Mouse (Mus musculus) forebrain, embryonic 14.5 days (tissue): ENCODE data around the gene Wasf2. TPM values are rescaled to one million over a fixed set of nuclear protein-coding genes. Genes with fewer than 3 reads are reported as not detected.

ENCODE experiments used
- ATAC-seq: fragments of 200-750 bp; cut with Nextera tagmentation; 2 replicates; pipeline ENCODE4 v1.8.0; 2017; ENCODE audit warnings: mild to moderate bottlenecking, moderate library complexity
- DNase-seq: peaks from one replicate; pipeline ENCODE4 v3.0.0-alpha.2; 2015; ENCODE audit warnings: low spot score
- H3K27ac ChIP-seq: fragments of 300-500 bp; sonication (generic); 2 replicates; pipeline ENCODE4 v1.5.1; 2014; ENCODE audit warnings: low read depth, mild to moderate bottlenecking, control low read depth, low read length, moderate library complexity
- H3K27me3 ChIP-seq: fragments of 300-500 bp; sonication (generic); replicated peaks from 2 replicates; pipeline ENCODE4 v1.6.1; 2014; ENCODE audit warnings: low read length, control low read depth, mixed read lengths; ENCODE audit not compliant: control insufficient read depth, insufficient read depth
- H3K36me3 ChIP-seq: fragments of 300-500 bp; sonication (generic); 2 replicates; pipeline ENCODE4 v1.6.1; 2014; ENCODE audit warnings: low read length, control low read depth; ENCODE audit not compliant: control insufficient read depth, insufficient read depth
- H3K4me1 ChIP-seq: fragments of 300-500 bp; sonication (generic); 2 replicates; pipeline ENCODE4 v1.6.1; 2014; ENCODE audit warnings: antibody characterized with exemption, low read length, control low read depth; ENCODE audit not compliant: control insufficient read depth, insufficient read depth
- H3K4me2 ChIP-seq: fragments of 300-500 bp; sonication (generic); 2 replicates; pipeline ENCODE4 v1.6.1; 2014; ENCODE audit warnings: mild to moderate bottlenecking, control low read depth, low read length
- H3K4me3 ChIP-seq: fragments of 300-500 bp; sonication (generic); 2 replicates; pipeline ENCODE4 v1.5.1; 2014; ENCODE audit warnings: low read depth, low read length, control low read depth
- H3K9ac ChIP-seq: fragments of 300-500 bp; sonication (generic); 2 replicates; pipeline ENCODE4 v1.6.1; 2014; ENCODE audit warnings: mild to moderate bottlenecking, low read length, control low read depth, moderate library complexity
- H3K9me3 ChIP-seq: fragments of 300-500 bp; sonication (generic); replicated peaks from 2 replicates; pipeline ENCODE4 v1.6.1; 2016; ENCODE audit warnings: low read length, control low read depth, mixed read lengths; ENCODE audit not compliant: control insufficient read depth
- WGBS: fragments of 180-500 bp; shearing (Covaris S2); extraction: QIAGEN DNeasy Blood & Tissue Kit; methylation state at CpG from one replicate; pipeline ENCODE4 v1.1.7; 2014; 5-methylcytosine and 5-hydroxymethylcytosine counted together
- polyA plus RNA-seq: library from polyadenylated mRNA; unstranded; fragments of >200 nt; fragmentation: Nextera tagmentation; extraction: Ambion mirVana; gene quantifications from 2 replicates; pipeline ENCODE4 v1.2.1, GENCODE M21; 2014

Wasf2 gene
- polyA plus RNA-seq, 1 experiment from 2014 or later, result 28.3 TPM

DNA sequence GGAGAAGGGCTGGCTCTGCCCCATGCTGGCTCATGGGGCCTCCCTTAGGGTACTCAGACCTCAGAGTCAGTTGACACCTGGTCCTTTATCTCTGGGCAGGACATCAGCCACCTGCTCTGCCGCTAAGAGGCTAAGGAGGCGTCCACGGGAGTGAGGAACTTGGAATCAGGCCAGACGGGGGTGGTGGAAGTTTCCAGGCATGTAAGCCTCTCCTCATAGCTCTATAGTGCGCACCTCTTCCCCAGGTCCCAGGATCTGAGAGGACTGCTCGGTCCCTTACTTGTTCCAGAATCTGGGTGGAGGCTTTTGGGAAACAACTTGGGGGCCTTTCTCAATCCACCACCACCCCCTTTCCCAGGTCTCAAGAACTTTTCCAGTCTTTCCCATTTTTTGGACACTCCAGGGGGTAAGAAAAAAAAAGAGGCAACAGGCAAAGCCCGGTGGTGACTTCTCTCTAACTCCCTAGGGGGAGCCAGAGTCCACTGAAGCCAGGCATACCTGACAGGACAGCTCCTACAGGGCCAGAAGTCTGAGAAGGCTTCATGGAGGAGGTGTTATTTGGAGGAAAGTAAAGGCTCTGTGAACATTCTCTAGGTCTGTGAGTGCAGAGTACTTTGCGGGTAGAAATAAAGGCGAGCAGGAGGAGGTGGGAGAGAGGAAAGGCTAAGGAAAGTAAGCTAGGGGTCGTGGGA is 103.1 kb downstream of the Wasf2 start:
- no peaks in the 10 kb centered on the region for H3K4me1 ChIP-seq
- no peaks in the 10 kb centered on the region for H3K27me3 ChIP-seq
- H3K4me2 ChIP-seq, result no peak overlapping the region
- H3K9me3 ChIP-seq, result no peaks in the 10 kb centered on the region
- WGBS, result 34% methylated on average over 10 of the region's 10 CpGs
- no peak overlapping the region for H3K9ac ChIP-seq
- H3K36me3 ChIP-seq, result no peaks in the 10 kb centered on the region
- no peak overlapping the region for H3K27ac ChIP-seq
- no peak for DNase-seq
- no peak overlapping the region for H3K4me3 ChIP-seq
- no peak for ATAC-seq

DNA sequence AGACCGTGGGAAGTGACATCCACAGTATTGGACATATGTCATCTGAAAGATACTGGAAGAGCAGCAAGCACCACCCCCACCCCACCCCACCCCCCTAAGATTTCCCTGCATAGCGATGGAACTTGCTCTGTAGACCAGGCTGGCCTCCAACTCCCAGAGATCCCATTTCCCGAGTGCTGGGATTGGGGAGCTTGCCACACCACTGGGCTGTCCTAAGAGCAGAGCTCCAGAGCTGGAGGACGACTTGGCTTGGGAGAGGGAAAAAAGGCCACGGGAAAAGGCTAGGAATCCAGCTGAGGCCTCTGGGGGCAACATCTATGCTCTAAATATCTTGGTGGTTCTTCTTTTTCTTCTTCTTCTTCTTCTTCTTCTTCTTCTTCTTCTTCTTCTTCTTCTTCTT is 104.5 kb downstream of the Wasf2 start:
- no peaks in the 10 kb centered on the region for H3K36me3 ChIP-seq
- no peak overlapping the region for H3K9ac ChIP-seq
- H3K27me3 ChIP-seq, result peaks cover 8% of the 10 kb centered on the region; the same call in 1 of the 2 replicates
- H3K9me3 ChIP-seq, result no peaks in the 10 kb centered on the region
- no peak overlapping the region for H3K4me2 ChIP-seq
- ATAC-seq (no peak), DNase-seq (no peak)
- WGBS, result 66% methylated on average over 5 of the region's 5 CpGs
- H3K4me3 ChIP-seq, result no peak overlapping the region
- no peak overlapping the region for H3K27ac ChIP-seq
- no peaks in the 10 kb centered on the region for H3K4me1 ChIP-seq

DNA sequence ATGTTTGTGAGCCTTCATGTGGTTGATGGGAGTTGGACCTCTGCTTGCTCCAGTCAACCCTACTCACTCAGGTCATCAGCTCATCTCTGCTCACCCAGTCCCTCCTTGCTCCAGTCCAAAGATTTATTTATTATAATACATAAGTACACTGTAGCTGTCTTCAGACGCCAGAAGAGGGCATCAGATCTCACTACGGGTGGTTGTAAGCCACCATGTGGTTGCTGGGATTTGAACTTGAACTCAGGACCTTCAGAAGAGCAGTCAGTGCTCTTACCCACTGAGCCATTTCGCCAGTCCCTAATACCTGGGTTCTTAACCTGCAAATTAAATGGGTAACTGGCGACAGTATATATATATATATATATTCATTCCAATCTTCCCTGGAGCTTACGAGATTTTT is 105.1 kb downstream of the Wasf2 start:
- DNase-seq (no peak), ATAC-seq (no peak)
- Histone ChIP-seq H3K27me3 (peaks cover 10% of the 10 kb centered on the region), H3K9ac (no peak overlapping the region), H3K4me1 (no peaks in the 10 kb centered on the region), H3K9me3 (no peaks in the 10 kb centered on the region), H3K4me2 (no peak overlapping the region), H3K27ac (no peak overlapping the region), H3K4me3 (no peak overlapping the region), H3K36me3 (no peaks in the 10 kb centered on the region)
- 82% methylated on average over 5 of the region's 5 CpGs for WGBS

DNA sequence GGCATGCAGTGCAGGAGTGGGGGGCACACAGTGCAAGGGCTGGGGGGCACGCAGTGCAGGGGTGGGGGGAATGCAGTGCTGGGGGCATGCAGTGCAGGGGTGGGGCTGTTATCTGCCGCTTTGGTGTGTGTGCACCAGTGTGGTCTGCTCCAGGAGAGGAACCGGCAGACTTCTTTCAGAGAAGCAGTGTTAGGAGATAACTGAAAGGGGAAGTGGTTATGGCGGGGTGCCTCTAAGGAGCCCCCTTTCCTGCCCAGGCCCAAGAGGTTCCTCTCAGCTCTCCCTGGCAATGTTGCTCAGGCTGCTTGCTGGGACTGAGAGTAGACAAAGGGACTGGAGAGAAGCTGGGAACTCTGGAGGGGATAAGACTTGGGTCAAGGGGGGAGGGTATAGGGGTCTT is 107.6 kb downstream of the Wasf2 start:
- Histone ChIP-seq H3K27ac (no peak overlapping the region), H3K4me1 (no peaks in the 10 kb centered on the region), H3K9ac (no peak overlapping the region), H3K36me3 (no peaks in the 10 kb centered on the region), H3K27me3 (peaks cover 30% of the 10 kb centered on the region), H3K4me3 (no peak overlapping the region), H3K9me3 (no peaks in the 10 kb centered on the region), H3K4me2 (no peak overlapping the region)
- DNase-seq, result no peak
- no peak for ATAC-seq
- 87% methylated on average over 4 of the region's 4 CpGs for WGBS

DNA sequence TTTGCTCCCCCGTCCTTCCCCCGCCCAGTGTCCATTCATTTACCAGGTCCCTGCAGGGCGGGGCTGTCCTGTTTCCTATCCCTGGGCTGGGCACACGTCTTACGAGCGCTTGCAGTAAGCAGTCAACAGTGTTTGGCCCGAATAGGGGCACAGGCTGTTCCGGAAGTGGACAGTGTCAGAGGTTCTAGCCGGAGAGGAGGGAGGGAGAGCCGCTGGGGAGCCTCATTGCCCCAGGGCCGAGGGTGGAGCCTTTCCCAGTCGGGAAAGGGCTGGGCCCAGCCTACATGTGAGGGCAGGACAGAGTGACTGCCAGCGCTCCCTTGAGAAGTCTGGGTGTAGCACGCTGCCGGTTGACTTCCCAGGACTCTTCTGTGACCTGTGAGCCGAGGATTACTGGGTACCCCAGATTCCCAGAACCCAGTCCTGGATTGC is 110.2 kb downstream of the Wasf2 start, which contains the start of gene Map3k6:
TSS of gene Map3k6 (plus strand) at position 329 of the 432 bp plus-strand sequence.
- H3K4me2 ChIP-seq, result peak within 1 kb of the TSS; percentile 76
- peaks cover 42% of the 10 kb centered on the region for H3K27me3 ChIP-seq
- no peaks in the 10 kb centered on the region for H3K9me3 ChIP-seq
- no peaks in the 10 kb centered on the region for H3K36me3 ChIP-seq
- no peak within 1 kb of the TSS for H3K27ac ChIP-seq
- DNase-seq (no peak), ATAC-seq (no peak)
- 6% methylated on average over 16 of the region's 16 CpGs for WGBS
- H3K9ac ChIP-seq, result peak within 1 kb of the TSS; percentile 59
- H3K4me1 ChIP-seq, result no peaks in the 10 kb centered on the region
- peak within 1 kb of the TSS; percentile 46 for H3K4me3 ChIP-seq

DNA sequence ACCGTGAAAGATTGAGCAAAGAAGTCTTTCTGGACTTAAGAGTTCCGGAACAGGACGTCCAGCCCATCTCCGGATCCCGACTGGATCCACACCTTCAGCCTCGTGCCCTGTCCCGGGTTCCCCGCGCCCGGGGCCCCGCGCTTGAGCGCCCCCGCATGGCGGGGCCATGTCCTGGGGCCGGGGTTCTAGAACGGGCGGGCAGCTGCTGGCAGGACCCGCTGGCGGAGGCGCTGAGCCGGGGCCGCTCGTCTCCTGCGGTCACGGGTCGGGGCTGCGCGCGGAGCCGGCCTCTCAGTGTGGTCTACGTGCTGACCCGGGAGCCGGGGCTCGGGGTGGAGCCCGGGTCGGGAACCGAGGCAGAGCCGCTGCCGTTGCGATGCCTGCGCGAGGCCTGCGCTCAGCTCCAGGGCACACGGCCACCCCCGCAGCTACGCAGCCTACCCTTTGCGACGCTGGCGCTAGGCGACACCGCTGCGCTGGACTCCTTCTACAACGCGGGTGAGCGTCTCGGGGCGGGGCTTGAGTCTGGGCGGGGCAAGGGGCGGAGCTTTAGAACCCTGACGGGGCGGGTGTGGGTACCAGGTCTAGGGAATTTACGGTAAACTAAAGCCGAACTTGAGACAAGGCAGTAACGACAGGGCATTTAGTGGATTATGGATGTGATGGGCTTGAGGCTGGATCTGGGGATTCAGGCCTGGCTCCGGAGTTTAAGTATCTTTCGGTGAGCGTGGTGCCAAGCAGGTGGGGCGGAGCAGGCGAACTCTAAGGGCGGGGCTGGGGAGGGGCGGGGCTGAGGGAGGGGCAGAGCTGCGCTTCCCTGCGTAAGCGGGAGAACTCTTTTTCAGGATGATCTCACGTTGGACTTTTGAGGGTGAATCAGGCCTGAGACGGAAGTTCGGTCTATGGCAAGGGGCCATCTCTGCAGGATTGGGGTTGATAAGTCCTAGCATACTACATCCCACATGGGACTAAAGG is 110.9 kb downstream of the Wasf2 start:
- Histone ChIP-seq H3K27me3 (peaks cover 42% of the 10 kb centered on the region), H3K4me2 (peak overlapping the region; percentile 76), H3K36me3 (no peaks in the 10 kb centered on the region), H3K9ac (peak overlapping the region; percentile 59), H3K27ac (no peak overlapping the region), H3K4me3 (peak overlapping the region; percentile 46), H3K9me3 (no peaks in the 10 kb centered on the region), H3K4me1 (no peaks in the 10 kb centered on the region)
- DNase-seq (peak; percentile 84), ATAC-seq (peak; percentile 94)
- WGBS, result under 1% methylated on average over 77 of the region's 78 CpGs

DNA sequence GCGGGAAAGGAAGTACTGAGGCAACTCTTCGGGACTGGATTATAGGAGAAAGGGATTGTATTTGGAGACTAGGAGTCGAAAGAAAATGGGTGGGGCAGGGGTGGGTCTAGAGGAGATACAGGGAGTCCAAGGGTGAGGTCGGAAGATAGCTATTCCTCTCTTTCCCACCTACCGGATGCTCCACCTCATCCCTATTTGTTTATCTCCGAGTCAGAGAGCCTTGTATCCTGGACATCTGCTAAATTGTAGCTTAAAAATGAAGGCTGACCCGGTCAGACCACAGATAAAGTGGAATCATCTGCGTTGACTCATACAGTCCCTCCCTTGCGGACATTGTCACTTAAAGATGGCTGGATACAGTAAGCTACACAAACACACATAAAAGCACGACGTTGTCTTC is 111.6 kb downstream of the Wasf2 start:
- no peak for DNase-seq
- H3K9ac ChIP-seq, result no peak overlapping the region
- H3K27me3 ChIP-seq, result peaks cover 42% of the 10 kb centered on the region
- H3K4me3 ChIP-seq, result peak overlapping the region; percentile 46; the same call in 1 of the 2 replicates
- H3K9me3 ChIP-seq, result no peaks in the 10 kb centered on the region
- no peak overlapping the region for H3K27ac ChIP-seq
- H3K4me2 ChIP-seq, result peak overlapping the region; percentile 76
- WGBS, result 35% methylated on average over 11 of the region's 11 CpGs
- no peak for ATAC-seq
- H3K4me1 ChIP-seq, result no peaks in the 10 kb centered on the region
- H3K36me3 ChIP-seq, result no peaks in the 10 kb centered on the region

DNA sequence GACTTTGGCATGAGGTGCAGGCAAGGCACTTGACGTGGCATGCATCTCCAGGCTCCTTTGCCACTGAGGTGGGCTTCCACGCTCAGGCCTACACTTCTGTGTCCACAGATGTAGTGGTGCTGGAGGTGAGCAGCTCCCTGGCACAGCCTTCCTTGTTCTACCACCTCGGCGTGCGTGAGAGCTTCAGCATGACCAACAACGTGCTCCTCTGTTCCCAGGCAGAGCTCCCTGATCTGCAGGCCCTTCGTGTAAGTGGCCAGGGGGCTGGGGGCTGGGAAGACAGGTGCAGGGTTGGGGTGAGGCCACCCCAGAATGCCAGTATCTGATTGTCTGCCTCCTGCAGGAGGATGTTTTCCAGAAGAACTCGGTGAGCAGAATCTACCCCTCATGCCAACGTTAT is 112.4 kb downstream of the Wasf2 start:
- no peak overlapping the region for H3K9ac ChIP-seq
- no peaks in the 10 kb centered on the region for H3K36me3 ChIP-seq
- no peak overlapping the region for H3K4me3 ChIP-seq
- no peak overlapping the region for H3K27ac ChIP-seq
- H3K4me1 ChIP-seq, result no peaks in the 10 kb centered on the region
- peaks cover 42% of the 10 kb centered on the region for H3K27me3 ChIP-seq
- ATAC-seq (no peak), DNase-seq (no peak)
- 63% methylated on average over 9 of the region's 9 CpGs for WGBS
- H3K4me2 ChIP-seq, result no peak overlapping the region
- H3K9me3 ChIP-seq, result no peaks in the 10 kb centered on the region
